Mouse (Mus musculus) heart, embryonic 10.5 days (tissue): ENCODE results near the gene Amz1. TPM values are rescaled to one million over a fixed set of nuclear protein-coding genes. Genes with fewer than 3 reads are reported as not detected.

Experiments used
- DNase-seq: peaks from one replicate; pipeline ENCODE4 v3.0.0-alpha.2; 2017; ENCODE audit warnings: low spot score
- H3K27ac ChIP-seq: fragments of 300-500 bp; sonication (generic); 2 replicates; pipeline ENCODE4 v1.5.1; 2016; ENCODE audit warnings: mild to moderate bottlenecking
- H3K27me3 ChIP-seq: fragments of 300-500 bp; sonication (generic); 2 replicates; pipeline ENCODE4 v1.6.1; 2016; ENCODE audit warnings: mild to moderate bottlenecking; ENCODE audit not compliant: poor library complexity, insufficient read depth, severe bottlenecking
- H3K36me3 ChIP-seq: fragments of 300-500 bp; sonication (generic); 2 replicates; pipeline ENCODE4 v1.6.1; 2016; ENCODE audit warnings: mild to moderate bottlenecking, moderate library complexity
- H3K4me1 ChIP-seq: fragments of 300-500 bp; sonication (generic); 2 replicates; pipeline ENCODE4 v1.6.1; 2016; ENCODE audit warnings: mild to moderate bottlenecking
- H3K4me3 ChIP-seq: fragments of 300-500 bp; sonication (generic); 2 replicates; pipeline ENCODE4 v1.5.1; 2016; ENCODE audit warnings: mild to moderate bottlenecking, moderate library complexity
- H3K9me3 ChIP-seq: fragments of 300-500 bp; sonication (generic); 2 replicates; pipeline ENCODE4 v1.6.1; 2016; ENCODE audit warnings: mild to moderate bottlenecking, moderate library complexity
- WGBS: fragments of 180-500 bp; shearing (Covaris S2); methylation state at CpG from one replicate; pipeline ENCODE4 v1.1.7; 2016; 5-methylcytosine and 5-hydroxymethylcytosine counted together
- polyA plus RNA-seq: library from polyadenylated mRNA; unstranded; fragments of >200 nt; fragmentation: Nextera tagmentation; extraction: Ambion mirVana; gene quantifications from 2 replicates; pipeline ENCODE4 v1.2.1, GENCODE M21; 2016

The Amz1 gene
- polyA plus RNA-seq, 1 experiment from 2014 or later: 1.2 TPM

DNA sequence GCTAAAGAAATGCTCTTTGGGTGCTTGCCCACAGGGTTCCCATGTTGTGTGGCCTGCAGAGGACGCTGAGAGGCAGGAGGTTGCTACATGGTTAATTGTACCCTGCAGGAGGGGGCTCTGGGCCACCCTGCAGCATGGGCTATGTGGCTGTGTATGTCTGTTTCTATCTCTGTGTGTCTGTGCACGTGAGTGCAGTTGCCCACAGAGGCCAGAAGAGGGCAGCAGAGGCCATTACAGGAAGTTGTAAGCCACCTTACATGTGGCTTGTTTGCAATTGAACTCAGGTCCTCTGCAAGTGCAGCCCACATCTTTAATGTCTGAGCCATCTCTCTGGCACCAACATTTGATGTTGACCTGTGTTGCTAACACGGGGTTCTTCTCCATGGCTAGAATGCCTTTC is 28.7 kb downstream of the Amz1 start:
- WGBS: 89% methylated on average over 3 of the region's 3 CpGs
- Histone ChIP-seq H3K27ac (no peak overlapping the region), H3K4me1 (peaks cover 23% of the 10 kb centered on the region), H3K36me3 (peaks cover 5% of the 10 kb centered on the region; the same call in 1 of the 2 replicates), H3K27me3 (no peaks in the 10 kb centered on the region), H3K9me3 (no peaks in the 10 kb centered on the region), H3K4me3 (no peak overlapping the region)
- DNase-seq: no peak

DNA sequence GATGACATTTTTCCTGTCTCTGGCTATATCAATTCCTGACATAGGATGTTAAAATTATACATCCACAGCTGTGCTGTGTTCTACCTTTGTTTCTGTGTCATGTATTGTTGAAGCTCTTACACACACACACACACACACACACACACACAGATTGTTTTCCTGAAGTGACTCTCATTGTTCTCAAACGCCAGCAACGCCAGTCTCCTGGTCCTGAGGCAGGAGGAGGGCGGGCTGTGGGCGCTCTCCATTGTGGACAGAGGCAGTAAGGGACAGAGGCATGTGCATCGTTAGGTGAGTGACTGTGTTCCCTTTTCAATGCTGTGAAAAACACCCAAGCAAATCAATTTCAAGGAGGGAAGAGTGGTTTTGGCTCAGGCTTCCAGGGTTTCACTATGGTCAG is 29.3 kb downstream of the Amz1 start:
- Histone ChIP-seq H3K4me1 (peaks cover 23% of the 10 kb centered on the region), H3K27ac (no peak overlapping the region), H3K4me3 (no peak overlapping the region), H3K27me3 (no peaks in the 10 kb centered on the region), H3K36me3 (peaks cover 11% of the 10 kb centered on the region; the same call in 1 of the 2 replicates), H3K9me3 (no peaks in the 10 kb centered on the region)
- WGBS: 79% methylated on average over 5 of the region's 5 CpGs
- no peak for DNase-seq

DNA sequence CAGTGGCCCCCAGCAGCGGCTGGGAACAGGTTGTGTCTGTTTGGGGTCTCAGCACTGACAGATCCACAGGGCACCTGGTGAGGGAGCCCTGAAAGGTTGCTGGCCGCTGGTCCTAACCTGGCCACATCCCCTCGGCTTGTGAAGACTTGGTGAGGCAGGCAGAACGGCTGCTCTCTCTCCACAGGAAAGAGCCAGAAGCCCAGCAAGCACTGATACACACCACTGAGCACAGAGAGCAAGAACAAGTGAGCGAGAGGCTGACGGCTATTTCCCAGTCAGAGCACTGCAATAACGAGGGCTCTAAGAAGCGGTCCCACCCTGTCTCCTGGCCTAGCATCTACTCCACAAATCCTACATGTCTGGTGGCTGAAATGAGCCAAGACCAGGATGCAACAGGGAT is 34.9 kb downstream of the Amz1 start:
- Histone ChIP-seq H3K9me3 (no peaks in the 10 kb centered on the region), H3K36me3 (peaks cover 54% of the 10 kb centered on the region), H3K4me3 (no peak overlapping the region), H3K4me1 (peaks cover 22% of the 10 kb centered on the region), H3K27ac (no peak overlapping the region), H3K27me3 (no peaks in the 10 kb centered on the region)
- no peak for DNase-seq
- 89% methylated on average over 8 of the region's 8 CpGs for WGBS

DNA sequence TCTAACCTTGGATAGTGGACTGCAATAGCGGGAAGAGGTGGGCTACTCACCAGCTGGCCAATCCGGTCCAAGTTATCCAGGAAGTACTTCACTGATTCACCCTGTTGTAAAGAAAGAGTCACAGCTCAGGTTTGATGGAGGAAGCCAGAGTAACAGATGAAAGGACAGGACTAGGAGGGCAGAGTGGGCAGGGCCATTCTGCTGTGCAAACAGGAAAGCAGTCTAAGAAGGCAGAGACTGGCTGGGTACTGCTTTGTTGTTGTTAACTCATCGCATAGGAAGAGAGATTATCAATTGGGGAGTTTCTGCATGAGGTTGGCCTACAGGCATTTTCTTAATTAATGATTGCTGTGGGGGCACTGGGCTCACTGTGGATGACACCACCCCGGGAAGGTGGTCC is 38.6 kb downstream of the Amz1 start:
- H3K27me3 ChIP-seq: no peaks in the 10 kb centered on the region
- H3K4me3 ChIP-seq: no peak overlapping the region
- H3K9me3 ChIP-seq: no peaks in the 10 kb centered on the region
- H3K4me1 ChIP-seq: peaks cover 33% of the 10 kb centered on the region
- DNase-seq: no peak
- peaks cover 55% of the 10 kb centered on the region for H3K36me3 ChIP-seq
- WGBS: 80% methylated on average over 4 of the region's 4 CpGs
- H3K27ac ChIP-seq: no peak overlapping the region

DNA sequence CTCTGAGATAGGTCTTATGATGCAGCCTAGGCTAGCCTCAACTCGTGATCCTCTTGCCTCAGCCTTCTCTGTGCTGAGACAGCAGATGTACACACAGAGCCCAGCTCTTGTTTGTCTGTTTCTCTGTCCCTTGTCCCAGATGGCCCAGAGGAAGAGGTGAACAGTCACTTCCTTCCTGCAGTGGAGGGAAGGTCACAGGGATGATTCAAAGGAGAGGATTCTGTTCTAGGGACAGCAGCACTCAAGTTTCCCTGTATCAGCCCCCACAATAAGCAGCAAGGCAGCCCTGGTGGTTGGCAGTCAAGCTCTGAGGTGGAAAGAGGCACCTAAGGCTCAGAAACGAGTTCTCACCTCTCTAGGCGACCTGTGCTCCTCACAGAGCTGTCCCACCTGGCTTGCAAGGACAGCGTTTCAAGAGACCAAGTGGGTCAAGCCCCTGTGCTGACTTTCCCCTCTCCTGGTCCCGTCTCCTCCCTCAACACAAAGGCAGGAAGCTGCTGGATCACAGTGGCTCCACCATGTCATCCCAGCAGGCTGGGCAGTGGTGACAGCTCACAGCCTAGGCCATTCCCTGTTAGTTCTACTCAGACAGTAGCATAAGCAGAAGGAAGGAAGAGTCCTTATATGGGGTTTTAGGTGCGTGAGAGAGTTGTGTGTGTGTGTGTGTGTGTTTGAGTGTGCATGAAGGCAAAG is 41.1 kb downstream of the Amz1 start:
- peak overlapping the region; percentile 81 for H3K27ac ChIP-seq
- H3K9me3 ChIP-seq: no peaks in the 10 kb centered on the region
- H3K36me3 ChIP-seq: peaks cover 33% of the 10 kb centered on the region
- no peaks in the 10 kb centered on the region for H3K27me3 ChIP-seq
- H3K4me3 ChIP-seq: no peak overlapping the region
- WGBS: 49% methylated on average over 6 of the region's 6 CpGs
- no peak for DNase-seq
- H3K4me1 ChIP-seq: peaks cover 56% of the 10 kb centered on the region

DNA sequence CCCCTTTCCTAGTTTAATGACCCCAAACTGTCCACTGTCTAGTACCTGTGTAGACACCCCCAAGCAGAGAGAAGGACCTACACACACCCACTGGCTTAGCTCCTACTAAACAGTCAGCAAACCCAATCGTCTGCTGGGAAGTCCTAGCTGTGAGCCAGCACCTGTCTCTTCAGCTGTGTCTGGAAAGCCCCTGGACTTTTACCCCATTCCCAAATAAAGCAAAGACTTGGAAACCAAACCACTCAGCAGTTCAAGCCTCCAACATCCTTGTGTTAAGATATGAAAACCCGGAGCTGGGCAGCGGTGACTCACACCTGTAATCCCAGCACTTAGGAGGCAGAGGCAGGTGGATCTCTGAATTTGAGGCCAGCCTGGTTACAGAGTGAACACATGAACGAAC is 42.6 kb downstream of the Amz1 start:
- Histone ChIP-seq H3K4me1 (peaks cover 62% of the 10 kb centered on the region), H3K27me3 (no peaks in the 10 kb centered on the region), H3K4me3 (no peak overlapping the region), H3K27ac (peak overlapping the region; percentile 93), H3K36me3 (peaks cover 20% of the 10 kb centered on the region), H3K9me3 (no peaks in the 10 kb centered on the region)
- DNase-seq: no peak
- 82% methylated on average over 4 of the region's 4 CpGs for WGBS

- H3K36me3 ChIP-seq: peaks cover 9% of the 10 kb centered on the region
- peak; percentile 92 for DNase-seq
- no peaks in the 10 kb centered on the region for H3K9me3 ChIP-seq
- H3K4me3 ChIP-seq: no peak overlapping the region
- peaks cover 73% of the 10 kb centered on the region for H3K4me1 ChIP-seq
- 25% methylated on average over 9 of the region's 9 CpGs for WGBS
- no peaks in the 10 kb centered on the region for H3K27me3 ChIP-seq
- peak overlapping the region; percentile 93 for H3K27ac ChIP-seq
Measured at GRCm38 (mm10) chr5:140767704-140768141, 43.8 kb downstream of the Amz1 start.

DNA sequence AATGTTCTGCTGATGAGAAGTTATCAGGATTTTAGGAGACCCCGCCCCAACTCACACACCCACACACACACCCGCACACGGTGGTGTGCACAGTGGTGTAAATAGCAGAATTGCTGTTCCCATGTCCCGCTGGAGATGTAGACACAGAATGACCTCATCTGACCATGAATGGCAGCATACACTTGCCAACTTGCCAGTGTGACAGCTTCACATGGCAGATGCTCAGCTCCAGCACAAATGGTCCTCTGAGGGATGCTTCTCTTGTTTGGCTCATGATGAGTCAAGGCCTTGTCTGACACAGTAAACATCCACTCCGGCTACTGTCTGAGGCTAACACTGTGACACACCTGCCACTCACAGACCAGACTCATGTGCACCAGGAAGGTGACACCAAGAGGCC is 44.4 kb downstream of the Amz1 start:
- DNase-seq: no peak
- H3K36me3 ChIP-seq: peaks cover 9% of the 10 kb centered on the region
- no peak overlapping the region for H3K4me3 ChIP-seq
- H3K27me3 ChIP-seq: no peaks in the 10 kb centered on the region
- peaks cover 72% of the 10 kb centered on the region for H3K4me1 ChIP-seq
- 64% methylated on average over 5 of the region's 5 CpGs for WGBS
- H3K9me3 ChIP-seq: no peaks in the 10 kb centered on the region
- H3K27ac ChIP-seq: peak overlapping the region; percentile 93

DNA sequence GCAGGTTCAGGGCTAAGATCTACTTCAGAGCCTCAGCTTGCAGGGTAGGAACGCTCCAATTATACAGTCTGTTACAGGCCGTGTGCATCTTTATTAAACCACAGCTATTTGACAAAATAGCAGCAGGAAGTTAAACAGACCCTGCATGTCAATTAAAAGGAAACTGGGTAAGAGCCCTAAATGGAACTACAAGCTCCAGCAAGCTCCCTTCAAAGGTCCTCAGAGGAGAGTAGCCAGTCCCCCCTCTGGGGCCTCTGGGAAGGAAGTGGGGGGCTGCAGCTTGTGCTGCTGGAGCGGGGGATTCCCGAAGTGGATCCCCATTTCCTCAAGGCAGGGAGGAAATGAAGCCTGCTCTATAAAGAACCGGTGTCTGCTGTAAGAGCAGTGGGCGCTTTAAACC is 47.7 kb downstream of the Amz1 start:
- WGBS: 67% methylated on average over 6 of the region's 6 CpGs

GRCm38 (mm10) chr5:140772158-140772557 is 48.2 kb downstream of the Amz1 start:
- Histone ChIP-seq H3K4me3 (no peak overlapping the region; the same call in 1 of the 2 replicates), H3K4me1 (peaks cover 48% of the 10 kb centered on the region)

More for the DNA sequence above, 47.7 kb downstream of the Amz1 start:
- H3K27ac ChIP-seq: peak overlapping the region; percentile 78; the same call in 1 of the 2 replicates
- DNase-seq: no peak
- no peak overlapping the region; the same call in 1 of the 2 replicates for H3K4me3 ChIP-seq
- H3K9me3 ChIP-seq: no peaks in the 10 kb centered on the region
- H3K36me3 ChIP-seq: peaks cover 12% of the 10 kb centered on the region
- H3K27me3 ChIP-seq: no peaks in the 10 kb centered on the region
- H3K4me1 ChIP-seq: peaks cover 49% of the 10 kb centered on the region

DNA sequence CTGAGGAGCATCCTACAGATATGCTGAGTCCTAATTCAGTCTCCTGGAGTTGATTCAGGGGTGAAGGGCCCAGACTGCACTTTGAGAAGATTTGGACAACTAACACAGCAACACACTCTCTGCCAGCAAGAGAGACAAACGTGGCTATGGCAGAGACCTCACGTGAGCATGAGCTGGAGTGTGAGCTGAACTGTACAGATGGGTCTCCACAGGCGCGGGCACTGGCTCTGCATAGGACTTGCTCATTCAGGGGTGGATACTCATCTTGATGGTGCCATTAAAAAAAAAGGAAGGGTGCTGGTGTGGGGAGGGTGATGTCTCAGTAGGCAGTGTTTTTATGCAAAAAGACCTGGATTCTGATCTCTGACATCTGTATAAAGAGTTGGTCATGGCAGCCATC is 51.2 kb downstream of the Amz1 start:
- Histone ChIP-seq H3K27me3 (no peaks in the 10 kb centered on the region), H3K36me3 (peaks cover 28% of the 10 kb centered on the region), H3K9me3 (no peaks in the 10 kb centered on the region), H3K4me3 (no peak overlapping the region), H3K4me1 (peaks cover 29% of the 10 kb centered on the region), H3K27ac (no peak overlapping the region)
- 93% methylated on average over 4 of the region's 4 CpGs for WGBS
- no peak for DNase-seq

More at GRCm38 (mm10) chr5:140772158-140772557, 48.2 kb downstream of the Amz1 start:
- H3K27me3 ChIP-seq: no peaks in the 10 kb centered on the region
- 59% methylated on average over 7 of the region's 7 CpGs for whole genome bisulfite sequencing
- H3K27ac ChIP-seq: peak overlapping the region; percentile 78
- no peak for DNase-seq
- H3K36me3 ChIP-seq: peaks cover 12% of the 10 kb centered on the region
- H3K9me3 ChIP-seq: no peaks in the 10 kb centered on the region

DNA sequence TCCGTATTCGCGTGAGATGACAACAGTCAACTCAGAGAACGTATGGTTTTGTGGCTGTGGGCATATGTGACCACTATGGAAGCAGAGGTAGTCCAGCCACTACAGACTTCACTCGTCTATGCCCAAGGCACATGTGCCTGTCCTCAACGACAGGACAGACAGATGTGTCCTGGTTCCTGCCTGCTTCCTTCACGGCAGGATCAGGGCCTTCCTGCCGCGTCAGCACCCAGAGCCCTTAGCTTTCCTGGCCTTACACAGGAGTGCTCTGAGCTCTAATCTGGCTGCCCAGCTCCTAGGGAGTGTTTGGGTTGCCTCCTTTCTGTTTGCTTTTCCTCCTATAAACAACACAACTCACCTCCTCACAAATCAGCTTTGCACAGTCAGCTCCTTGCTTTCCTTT is 53.0 kb downstream of the Amz1 start:
- Histone ChIP-seq H3K9me3 (no peaks in the 10 kb centered on the region), H3K36me3 (peaks cover 44% of the 10 kb centered on the region), H3K27me3 (no peaks in the 10 kb centered on the region), H3K27ac (no peak overlapping the region), H3K4me1 (peaks cover 27% of the 10 kb centered on the region), H3K4me3 (no peak overlapping the region)
- no peak for DNase-seq
- 71% methylated on average over 9 of the region's 9 CpGs for WGBS

DNA sequence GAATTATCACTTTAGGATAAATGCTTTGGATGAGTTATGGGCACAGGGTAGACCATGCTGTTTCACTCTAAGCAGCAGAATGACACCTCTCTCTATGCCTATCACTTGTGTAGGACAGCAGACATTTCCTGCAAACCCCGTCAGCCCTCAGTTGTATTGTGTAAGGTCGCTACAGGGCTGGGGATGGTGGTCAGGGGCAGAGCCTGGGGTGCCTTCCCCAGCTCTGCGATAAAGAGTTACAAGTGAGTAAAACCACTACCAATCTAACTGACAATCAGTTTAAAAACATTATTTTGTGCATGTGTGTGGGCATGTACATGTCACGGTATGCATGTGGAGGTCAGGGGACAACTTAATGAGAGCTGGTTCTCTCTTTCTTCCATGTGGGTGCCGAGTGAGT is 57.2 kb downstream of the Amz1 start:
- 81% methylated on average over 5 of the region's 5 CpGs for WGBS
- H3K4me1 ChIP-seq: peaks cover 28% of the 10 kb centered on the region
- no peak overlapping the region for H3K4me3 ChIP-seq
- H3K9me3 ChIP-seq: no peaks in the 10 kb centered on the region
- H3K27me3 ChIP-seq: no peaks in the 10 kb centered on the region
- no peak for DNase-seq
- H3K27ac ChIP-seq: peak overlapping the region; percentile 37; the same call in 1 of the 2 replicates
- H3K36me3 ChIP-seq: peaks cover 71% of the 10 kb centered on the region
